Comparison of ENCODE assay signal across 25 mouse cellular contexts in genomic region chr4:59062526-59062925, GRCm38 (mm10). TPM values are rescaled to one million over a fixed set of nuclear protein-coding genes. Genes with fewer than 3 reads are reported as not detected.
"Had no signal": no experiment of that assay in that cellular context is flagged by ENCODE, and none has a peak within 500 bp of the region (broad histone marks: within the 10 kb centered on the region; RNA-seq: fewer than 3 reads in every experiment).

No protein-coding gene starts in this region.

- DNase-seq: kidney, adult 8-10 months; kidney, postnatal 10 days; kidney, postnatal 36 days; liver; lung, adult 18-20 months; lung, postnatal 14 days; lung, postnatal 4 days; retina, postnatal 1 day; right cerebral cortex, postnatal 25 days; spleen, adult 18-20 months; thymus, postnatal 25 days had no signal

- H3K4me1 ChIP-seq: kidney, embryonic 15.5 days; limb, embryonic 10.5 days; limb, embryonic 13.5 days; liver, embryonic 12.5 days; liver, embryonic 15.5 days; lung, embryonic 15.5 days; midbrain, embryonic 12.5 days; neural tube, embryonic 13.5 days; stomach, embryonic 15.5 days had no signal

- ATAC-seq: liver, embryonic 12.5 days; midbrain, embryonic 16.5 days had no signal

- H3K27me3 ChIP-seq: kidney, embryonic 15.5 days; limb, embryonic 13.5 days; liver, embryonic 12.5 days; liver, embryonic 15.5 days; lung, embryonic 15.5 days; midbrain, embryonic 12.5 days; neural tube, embryonic 13.5 days; stomach, embryonic 15.5 days had no signal

- H3K9me3 ChIP-seq: kidney, embryonic 15.5 days; limb, embryonic 10.5 days; limb, embryonic 13.5 days; liver, embryonic 12.5 days; liver, embryonic 15.5 days; lung, embryonic 15.5 days; midbrain, embryonic 12.5 days; neural tube, embryonic 13.5 days; stomach, embryonic 15.5 days had no signal

- H3K4me3 ChIP-seq: kidney, embryonic 15.5 days; limb, embryonic 10.5 days; limb, embryonic 13.5 days; liver, embryonic 12.5 days; liver, embryonic 15.5 days; lung, embryonic 15.5 days; midbrain, embryonic 12.5 days; myocyte; neural tube, embryonic 13.5 days; stomach, embryonic 15.5 days had no signal

- H3K27ac ChIP-seq: kidney, embryonic 15.5 days; limb, embryonic 10.5 days; limb, embryonic 13.5 days; liver, embryonic 12.5 days; liver, embryonic 15.5 days; lung, embryonic 15.5 days; midbrain, embryonic 12.5 days; neural tube, embryonic 13.5 days; stomach, embryonic 15.5 days had no signal

- H3K9ac ChIP-seq: kidney, embryonic 15.5 days; limb, embryonic 13.5 days; liver, embryonic 12.5 days; liver, embryonic 15.5 days; lung, embryonic 15.5 days; midbrain, embryonic 12.5 days; neural tube, embryonic 13.5 days; stomach, embryonic 15.5 days had no signal

- H3K4me2 ChIP-seq: kidney, embryonic 15.5 days; limb, embryonic 13.5 days; liver, embryonic 12.5 days; liver, embryonic 15.5 days; lung, embryonic 15.5 days; midbrain, embryonic 12.5 days; neural tube, embryonic 13.5 days; stomach, embryonic 15.5 days had no signal

- H3K36me3 ChIP-seq: kidney, embryonic 15.5 days; limb, embryonic 10.5 days; limb, embryonic 13.5 days; liver, embryonic 12.5 days; liver, embryonic 15.5 days; lung, embryonic 15.5 days; midbrain, embryonic 12.5 days; neural tube, embryonic 13.5 days; stomach, embryonic 15.5 days had no signal

RNA-seq across cellular contexts. Expression of gene Gm20503, which starts 59.5 kb away (rescaled TPM):
- total RNA-seq: megakaryocyte-erythroid progenitor cell, adult 5-6 weeks; monocyte, adult 5-6 weeks; neutrophil, adult 5-6 weeks had no signal
